Mouse (Mus musculus) ovary, postnatal 10 days (tissue): ENCODE data around the gene Stim2.

Experiments used
- DNase-seq: peaks from one replicate; pipeline ENCODE4 v3.0.0; 2022; ENCODE audit warnings: low spot score

The Stim2 gene

GRCm38 (mm10) chr5:53998146-53998742, at the start of gene Stim2:
Gene Stim2 (plus strand): TSS chr5:53998499.
- DNase-seq, result peak; percentile 96

- DNase-seq, result no peak
Measured at GRCm38 (mm10) chr5:53948606-53949266, 49.6 kb upstream of the Stim2 start.

- no peak for DNase-seq
Measured at GRCm38 (mm10) chr5:53950189-53950588, 48.1 kb upstream of the Stim2 start.

- DNase-seq, result no peak
Measured at GRCm38 (mm10) chr5:53953216-53953615, 45.1 kb upstream of the Stim2 start.

- no peak for DNase-seq
Measured at GRCm38 (mm10) chr5:53953797-53954196, 44.5 kb upstream of the Stim2 start.

GRCm38 (mm10) chr5:53955966-53956365, 42.3 kb upstream of the Stim2 start:
- no peak for DNase-seq

GRCm38 (mm10) chr5:53956396-53957314, 41.6 kb upstream of the Stim2 start:
- no peak for DNase-seq

- no peak for DNase-seq
Measured at GRCm38 (mm10) chr5:53957348-53957747, 41.0 kb upstream of the Stim2 start.

- DNase-seq, result no peak
Measured at GRCm38 (mm10) chr5:53961229-53961628, 37.1 kb upstream of the Stim2 start.

GRCm38 (mm10) chr5:53961830-53962515, 36.3 kb upstream of the Stim2 start:
- DNase-seq, result no peak

- no peak for DNase-seq
Measured at GRCm38 (mm10) chr5:53965656-53966055, 32.6 kb upstream of the Stim2 start.

- DNase-seq, result no peak
Measured at GRCm38 (mm10) chr5:53967560-53967959, 30.7 kb upstream of the Stim2 start.

- no peak for DNase-seq
Measured at GRCm38 (mm10) chr5:53970178-53970577, 28.1 kb upstream of the Stim2 start.

GRCm38 (mm10) chr5:53971201-53971600, 27.1 kb upstream of the Stim2 start:
- DNase-seq, result no peak

GRCm38 (mm10) chr5:53972905-53973304, 25.4 kb upstream of the Stim2 start:
- DNase-seq, result no peak

- DNase-seq, result no peak
Measured at GRCm38 (mm10) chr5:53976497-53976896, 21.8 kb upstream of the Stim2 start.

GRCm38 (mm10) chr5:53977060-53977459, 21.2 kb upstream of the Stim2 start:
- DNase-seq, result no peak

GRCm38 (mm10) chr5:53983358-53983757, 14.9 kb upstream of the Stim2 start:
- no peak for DNase-seq

GRCm38 (mm10) chr5:53985632-53986031, 12.7 kb upstream of the Stim2 start:
- DNase-seq, result no peak

- no peak for DNase-seq
Measured at GRCm38 (mm10) chr5:53987496-53987895, 10.8 kb upstream of the Stim2 start.

- DNase-seq, result no peak
Measured at GRCm38 (mm10) chr5:53988053-53988452, 10.2 kb upstream of the Stim2 start.

- no peak for DNase-seq
Measured at GRCm38 (mm10) chr5:53992616-53993015, 5.7 kb upstream of the Stim2 start.
